Mouse (Mus musculus): ENCODE results near the gene Fam221a.

GRCm38 (mm10) chr6:49322986-49323385 is 44.6 kb upstream of the Fam221a start:
- TF ChIP-seq POLR2A (IDR thresholded peaks at IDR 0.05; ENCODE audit: insufficient read depth, low read length) = no peak
- TF ChIP-seq CTCF (IDR thresholded peaks at IDR 0.05; ENCODE audit: low read depth, low read length) = no peak
- no peak for TF ChIP-seq EP300 (IDR thresholded peaks at IDR 0.05; ENCODE audit: insufficient read depth, low read depth, low read length)

Data from ES-Bruce4 (cell line).